Mouse (Mus musculus): Measurements from ENCODE around the gene Hpse2. TPM values are rescaled to one million over a fixed set of nuclear protein-coding genes. Genes with fewer than 3 reads are reported as not detected.

Hpse2 gene
- total and polyA plus RNA-seq, 2 experiments from 2014 or later, result 0.23 to 0.55 TPM

- ATAC-seq (ENCODE audit: low FRiP score) (peak; percentile 83), DNase-seq (ENCODE audit: low spot score) (peak; percentile 92)
- peaks cover 9% of the 10 kb centered on the region; the same call in 1 of the 2 replicates for H3K4me1 ChIP-seq (ENCODE audit: insufficient read depth, low read length)
- peak within 1 kb of the TSS; percentile 52 for H3K4me2 ChIP-seq (ENCODE audit: low read depth, low read length, poor library complexity, severe bottlenecking)
- peak within 1 kb of the TSS; percentile 54 for H3K9ac ChIP-seq (replicated peaks; ENCODE audit: low read length, poor library complexity, severe bottlenecking)
- peak within 1 kb of the TSS; percentile 26 for H3K4me3 ChIP-seq (ENCODE audit: low read depth, low read length)
- TF ChIP-seq CTCF (IDR thresholded peaks at IDR 0.05), result no peak
- H3K27me3 ChIP-seq (ENCODE audit: insufficient read depth, low read length), result no peaks in the 10 kb centered on the region
- no peaks in the 10 kb centered on the region for H3K9me3 ChIP-seq (ENCODE audit: low read length)
- H3K36me3 ChIP-seq (ENCODE audit: insufficient read depth, low read length), result no peaks in the 10 kb centered on the region
- H3K27ac ChIP-seq (ENCODE audit: low read depth, low read length), result peak within 1 kb of the TSS; percentile 51
- 5% methylated on average over 19 of the region's 22 CpGs for WGBS
Observed at GRCm38 (mm10) chr19:42752363-42752931, 635.7 kb downstream of the Hpse2 start, which contains the start of gene Pyroxd2. Gene Pyroxd2 (minus strand): TSS chr19:42752775.

DNA sequence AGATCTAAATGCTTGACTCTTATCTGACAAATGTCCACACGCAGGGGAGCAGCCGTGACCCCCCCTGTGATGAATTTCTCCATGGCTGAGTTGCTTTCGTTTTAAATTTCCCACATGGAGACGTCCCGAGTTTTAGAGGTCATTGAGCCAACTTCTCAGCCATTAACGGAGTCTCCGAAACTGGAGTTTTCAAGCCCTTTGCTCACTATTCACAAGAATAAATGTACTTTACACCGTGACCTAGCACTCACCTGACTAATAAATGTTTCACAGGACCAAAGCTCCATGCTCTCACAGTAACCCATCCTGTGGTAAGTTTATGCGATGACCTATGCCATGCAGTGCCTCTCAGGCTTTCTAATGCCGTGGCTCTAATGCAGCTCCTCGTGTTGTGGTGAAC lies 638.0 kb downstream of the Hpse2 start:
- H3K4me3 ChIP-seq (ENCODE audit: low read depth, low read length), result no peak overlapping the region
- no peak overlapping the region for H3K27ac ChIP-seq (ENCODE audit: low read depth, low read length)
- no peaks in the 10 kb centered on the region for H3K36me3 ChIP-seq (ENCODE audit: insufficient read depth, low read length)
- H3K27me3 ChIP-seq (ENCODE audit: insufficient read depth, low read length), result no peaks in the 10 kb centered on the region
- DNase-seq (ENCODE audit: low spot score) (no peak), ATAC-seq (ENCODE audit: low FRiP score) (no peak)
- H3K9me3 ChIP-seq (ENCODE audit: low read length), result no peaks in the 10 kb centered on the region
- H3K4me1 ChIP-seq (ENCODE audit: insufficient read depth, low read length), result peaks cover 9% of the 10 kb centered on the region; the same call in 1 of the 2 replicates
- WGBS, result 83% methylated on average over 11 of the region's 11 CpGs
- TF ChIP-seq CTCF (IDR thresholded peaks at IDR 0.05), result no peak
- no peak overlapping the region for H3K4me2 ChIP-seq (ENCODE audit: low read depth, low read length, poor library complexity, severe bottlenecking)
- H3K9ac ChIP-seq (replicated peaks; ENCODE audit: low read length, poor library complexity, severe bottlenecking), result no peak overlapping the region

DNA sequence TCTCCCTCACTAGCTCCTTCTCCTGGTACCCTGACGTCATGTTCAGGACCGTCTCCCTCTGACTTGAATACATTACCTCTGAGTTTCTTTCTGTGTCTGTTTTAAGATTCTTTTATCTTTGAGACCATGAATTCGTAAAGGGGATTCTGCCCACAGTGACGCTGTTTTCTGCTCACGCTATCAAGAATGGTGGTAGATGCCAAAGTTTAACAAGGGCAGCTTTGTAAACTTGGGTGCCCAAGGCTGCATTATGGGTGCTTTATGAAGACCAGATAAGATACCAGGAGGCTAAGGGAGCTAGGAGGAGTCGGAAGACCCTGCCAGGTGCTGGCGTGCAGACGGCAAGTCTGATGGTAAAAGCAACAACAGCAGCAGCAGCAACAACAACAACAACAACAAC lies 641.5 kb downstream of the Hpse2 start:
- no peaks in the 10 kb centered on the region for H3K36me3 ChIP-seq (ENCODE audit: insufficient read depth, low read length)
- no peak overlapping the region for H3K9ac ChIP-seq (replicated peaks; ENCODE audit: low read length, poor library complexity, severe bottlenecking)
- no peak overlapping the region for H3K4me3 ChIP-seq (ENCODE audit: low read depth, low read length)
- TF ChIP-seq CTCF (IDR thresholded peaks at IDR 0.05), result no peak
- no peaks in the 10 kb centered on the region for H3K27me3 ChIP-seq (ENCODE audit: insufficient read depth, low read length)
- H3K4me1 ChIP-seq (ENCODE audit: insufficient read depth, low read length), result 0 out of 2 replicates have a peak, but pooled peaks cover 5% of the 10 kb centered on the region
- DNase-seq (ENCODE audit: low spot score) (no peak), ATAC-seq (ENCODE audit: low FRiP score) (no peak)
- 87% methylated on average over 8 of the region's 8 CpGs for WGBS
- no peak overlapping the region for H3K27ac ChIP-seq (ENCODE audit: low read depth, low read length)
- H3K4me2 ChIP-seq (ENCODE audit: low read depth, low read length, poor library complexity, severe bottlenecking), result no peak overlapping the region
- H3K9me3 ChIP-seq (ENCODE audit: low read length), result no peaks in the 10 kb centered on the region

DNA sequence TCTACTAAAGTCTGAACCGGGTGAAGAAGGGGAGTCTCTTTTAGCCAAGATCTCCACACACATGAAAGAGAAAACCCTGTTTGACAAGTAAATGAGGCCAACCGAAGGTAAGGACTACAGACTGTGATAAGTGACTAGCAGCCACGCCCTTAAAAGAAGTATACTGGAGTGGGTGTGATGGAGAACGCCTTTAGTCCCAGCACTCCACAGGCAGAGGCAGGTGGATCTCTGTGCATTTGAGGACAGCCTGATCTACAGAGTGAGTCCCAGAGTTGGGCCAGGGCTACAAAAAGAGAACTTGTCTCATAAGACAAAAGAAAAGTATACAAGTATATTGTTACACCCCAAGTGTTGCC lies 642.3 kb downstream of the Hpse2 start:
- H3K4me1 ChIP-seq (ENCODE audit: insufficient read depth, low read length), result 0 out of 2 replicates have a peak, but pooled peaks cover 5% of the 10 kb centered on the region
- no peaks in the 10 kb centered on the region for H3K9me3 ChIP-seq (ENCODE audit: low read length)
- H3K4me2 ChIP-seq (ENCODE audit: low read depth, low read length, poor library complexity, severe bottlenecking), result no peak overlapping the region
- H3K27ac ChIP-seq (ENCODE audit: low read depth, low read length), result no peak overlapping the region
- ATAC-seq (ENCODE audit: low FRiP score) (no peak), DNase-seq (ENCODE audit: low spot score) (no peak)
- no peak overlapping the region for H3K9ac ChIP-seq (replicated peaks; ENCODE audit: low read length, poor library complexity, severe bottlenecking)
- H3K4me3 ChIP-seq (ENCODE audit: low read depth, low read length), result no peak overlapping the region
- WGBS, result 85% methylated on average over 4 of the region's 4 CpGs
- no peaks in the 10 kb centered on the region for H3K36me3 ChIP-seq (ENCODE audit: insufficient read depth, low read length)
- no peaks in the 10 kb centered on the region for H3K27me3 ChIP-seq (ENCODE audit: insufficient read depth, low read length)
- TF ChIP-seq CTCF (IDR thresholded peaks at IDR 0.05), result no peak

GRCm38 (mm10) chr19:42745084-42745868 lies 642.9 kb downstream of the Hpse2 start:
- H3K27ac ChIP-seq (ENCODE audit: low read depth, low read length), result no peak overlapping the region
- 67% methylated on average over 9 of the region's 9 CpGs for WGBS
- no peaks in the 10 kb centered on the region for H3K9me3 ChIP-seq (ENCODE audit: low read length)
- 0 out of 2 replicates have a peak, but pooled peaks cover 5% of the 10 kb centered on the region for H3K4me1 ChIP-seq (ENCODE audit: insufficient read depth, low read length)
- no peak overlapping the region for H3K4me3 ChIP-seq (ENCODE audit: low read depth, low read length)
- H3K9ac ChIP-seq (replicated peaks; ENCODE audit: low read length, poor library complexity, severe bottlenecking), result no peak overlapping the region
- no peak for TF ChIP-seq CTCF (IDR thresholded peaks at IDR 0.05)
- no peak overlapping the region for H3K4me2 ChIP-seq (ENCODE audit: low read depth, low read length, poor library complexity, severe bottlenecking)
- H3K36me3 ChIP-seq (ENCODE audit: insufficient read depth, low read length), result no peaks in the 10 kb centered on the region
- ATAC-seq (ENCODE audit: low FRiP score), result no peak
- no peaks in the 10 kb centered on the region for H3K27me3 ChIP-seq (ENCODE audit: insufficient read depth, low read length)
- no peak for DNase-seq (ENCODE audit: low spot score)

GRCm38 (mm10) chr19:42744162-42744586 lies 644.0 kb downstream of the Hpse2 start:
- H3K4me1 ChIP-seq (ENCODE audit: insufficient read depth, low read length), result 0 out of 2 replicates have a peak, but pooled peaks cover 5% of the 10 kb centered on the region
- no peak overlapping the region for H3K9ac ChIP-seq (replicated peaks; ENCODE audit: low read length, poor library complexity, severe bottlenecking)
- H3K36me3 ChIP-seq (ENCODE audit: insufficient read depth, low read length), result no peaks in the 10 kb centered on the region
- ATAC-seq (ENCODE audit: low FRiP score) (peak; percentile 76), DNase-seq (ENCODE audit: low spot score) (peak; percentile 80)
- H3K4me2 ChIP-seq (ENCODE audit: low read depth, low read length, poor library complexity, severe bottlenecking), result no peak overlapping the region
- H3K27me3 ChIP-seq (ENCODE audit: insufficient read depth, low read length), result no peaks in the 10 kb centered on the region
- peak; percentile 88 for TF ChIP-seq CTCF (IDR thresholded peaks at IDR 0.05)
- no peak overlapping the region for H3K27ac ChIP-seq (ENCODE audit: low read depth, low read length)
- WGBS, result 32% methylated on average over 4 of the region's 4 CpGs
- no peak overlapping the region for H3K4me3 ChIP-seq (ENCODE audit: low read depth, low read length)
- no peaks in the 10 kb centered on the region for H3K9me3 ChIP-seq (ENCODE audit: low read length)
